In genomic region chr3:97025226-97025625, GRCm38 (mm10) we compare ENCODE assay signal across 12 mouse cellular contexts.
DNase-seq lines count a peak whose midpoint lies in the region; ATAC-seq and TF ChIP-seq lines count a peak whose summit lies in the region.
"Had no signal": no experiment of that assay in that cellular context is flagged by ENCODE, and none has a peak within 500 bp of the region (broad histone marks: within the 10 kb centered on the region; RNA-seq: fewer than 3 reads in every experiment).

No protein-coding gene starts in this region.

- H3K9ac ChIP-seq in lung, embryonic 16.5 days (ENCODE audit: low read length) = no peak overlapping the region
- H3K9ac ChIP-seq in hindbrain, postnatal 0 days (replicated peaks; ENCODE audit: low read length) = no peak overlapping the region
- H3K9ac ChIP-seq in hindbrain, embryonic 13.5 days = no peak overlapping the region
- H3K9ac ChIP-seq: forebrain, embryonic 15.5 days; hindbrain, embryonic 12.5 days; limb, embryonic 12.5 days; midbrain, embryonic 13.5 days had no signal

- TF ChIP-seq CTCF in C2C12 (IDR thresholded peaks at IDR 0.05; ENCODE audit: control insufficient read depth, insufficient read depth, insufficient read length) (no peak), Patski (IDR thresholded peaks at IDR 0.05) (no peak)
- no peak for TF ChIP-seq CTCF in hindbrain, postnatal 0 days (IDR thresholded peaks at IDR 0.05; ENCODE audit: low read depth)

- H3K79me3 ChIP-seq in C2C12 (ENCODE audit: low read depth) = no peaks in the 10 kb centered on the region

- H3K79me2 ChIP-seq in C2C12 (ENCODE audit: control insufficient read depth, insufficient read depth) = no peaks in the 10 kb centered on the region

- H3ac ChIP-seq in C2C12 (ENCODE audit: control insufficient read depth, insufficient read length, low read depth) = no peak overlapping the region

- in situ Hi-C loops in Patski (cut with MboI; ENCODE audit: low pct_unique_long_range_greater_than_20kb) = no loop called here

- POLR2A ChIA-PET in Patski (lab: Charles Lee) = interaction anchor here (0.6 to 1.3 kb wide), 3 partner anchors 16 to 541 kb away, joined by 3 to 6 read pairs (median 5); no protein-coding TSS in a partner anchor

- no peak overlapping the region for H3K27ac ChIP-seq in lung, embryonic 16.5 days (ENCODE audit: low read length)
- H3K27ac ChIP-seq in hindbrain, postnatal 0 days = no peak overlapping the region
- no peak overlapping the region for H3K27ac ChIP-seq in hindbrain, embryonic 13.5 days
- H3K27ac ChIP-seq: forebrain, embryonic 15.5 days; hindbrain, embryonic 12.5 days; limb, embryonic 12.5 days; midbrain, embryonic 13.5 days had no signal

- peak; percentile 63 for ATAC-seq in Patski
- peak; percentile 82 for ATAC-seq in lung, embryonic 16.5 days (ENCODE audit: low read depth)
- ATAC-seq in hindbrain, postnatal 0 days = no peak
- ATAC-seq in hindbrain, embryonic 13.5 days (ENCODE audit: low FRiP score) = no peak
- ATAC-seq: forebrain, embryonic 15.5 days; midbrain, embryonic 13.5 days had no signal

- peaks cover 9% of the 10 kb centered on the region; the same call in 1 of the 2 replicates for H3K4me1 ChIP-seq in lung, embryonic 16.5 days (replicated peaks; ENCODE audit: control insufficient read depth, insufficient read depth, low read length)
- H3K4me1 ChIP-seq in hindbrain, postnatal 0 days (ENCODE audit: insufficient read depth, low read length) = no peaks in the 10 kb centered on the region
- 0 out of 2 replicates have a peak, but pooled peaks cover 4% of the 10 kb centered on the region for H3K4me1 ChIP-seq in hindbrain, embryonic 13.5 days (replicated peaks)
- H3K4me1 ChIP-seq: forebrain, embryonic 15.5 days; hindbrain, embryonic 12.5 days had no signal

- peak; percentile 64 for DNase-seq in Patski (ENCODE audit: low read depth, low spot score)
- peak; percentile 49 to 63 for DNase-seq in heart, adult 9 months (ENCODE audit: low spot score in 2 of 2)
- no peak for DNase-seq in embryo, embryonic 11 days
- no peak for DNase-seq in hindbrain, postnatal 0 days (ENCODE audit: low spot score)
- no peak for DNase-seq in thymus, postnatal 0 days (ENCODE audit: low spot score)

- no peaks in the 10 kb centered on the region for H3K36me3 ChIP-seq in C2C12 (ENCODE audit: control insufficient read depth, insufficient read depth)
- H3K36me3 ChIP-seq in lung, embryonic 16.5 days (ENCODE audit: control insufficient read depth, insufficient read depth, low read length) = no peaks in the 10 kb centered on the region
- no peaks in the 10 kb centered on the region for H3K36me3 ChIP-seq in hindbrain, postnatal 0 days (ENCODE audit: insufficient read depth, low read length)
- H3K36me3 ChIP-seq in hindbrain, embryonic 13.5 days = no peaks in the 10 kb centered on the region
- H3K36me3 ChIP-seq: forebrain, embryonic 15.5 days; hindbrain, embryonic 12.5 days; limb, embryonic 12.5 days; midbrain, embryonic 13.5 days had no signal

- WGBS in lung, embryonic 16.5 days = 32% methylated on average over 5 of the region's 5 CpGs
- 71% methylated on average over 5 of the region's 5 CpGs for WGBS in hindbrain, postnatal 0 days
- 80% methylated on average over 5 of the region's 5 CpGs for WGBS in hindbrain, embryonic 13.5 days

- H3K9me3 ChIP-seq in lung, embryonic 16.5 days (ENCODE audit: control insufficient read depth, low read length) = no peaks in the 10 kb centered on the region
- H3K9me3 ChIP-seq in hindbrain, postnatal 0 days (ENCODE audit: low read length) = no peaks in the 10 kb centered on the region
- H3K9me3 ChIP-seq in hindbrain, embryonic 13.5 days = no peaks in the 10 kb centered on the region
- H3K9me3 ChIP-seq: forebrain, embryonic 15.5 days; hindbrain, embryonic 12.5 days; limb, embryonic 12.5 days; midbrain, embryonic 13.5 days had no signal

- CTCF ChIA-PET in Patski (lab: Charles Lee) = interaction anchor here (0.9 to 1.3 kb wide), 2 partner anchors 10 to 17 kb away, joined by 3 to 4 read pairs; no protein-coding TSS in a partner anchor

- no peaks in the 10 kb centered on the region for H3K27me3 ChIP-seq in C2C12 (ENCODE audit: control insufficient read depth, insufficient read depth, insufficient read length)
- H3K27me3 ChIP-seq in Patski = no peaks in the 10 kb centered on the region
- H3K27me3 ChIP-seq in lung, embryonic 16.5 days (ENCODE audit: control insufficient read depth, insufficient read depth, low read depth, low read length) = no peaks in the 10 kb centered on the region
- no peaks in the 10 kb centered on the region for H3K27me3 ChIP-seq in hindbrain, postnatal 0 days (ENCODE audit: insufficient read depth, low read length)
- no peaks in the 10 kb centered on the region for H3K27me3 ChIP-seq in hindbrain, embryonic 13.5 days
- H3K27me3 ChIP-seq: forebrain, embryonic 15.5 days; hindbrain, embryonic 12.5 days; midbrain, embryonic 13.5 days had no signal

- H3K4me3 ChIP-seq in C2C12 (ENCODE audit: insufficient read depth, poor library complexity, severe bottlenecking) = no peak overlapping the region
- no peak overlapping the region for H3K4me3 ChIP-seq in lung, embryonic 16.5 days (ENCODE audit: low read length)
- no peak overlapping the region for H3K4me3 ChIP-seq in hindbrain, postnatal 0 days (ENCODE audit: low read length)
- no peak overlapping the region for H3K4me3 ChIP-seq in hindbrain, embryonic 13.5 days
- H3K4me3 ChIP-seq: forebrain, embryonic 15.5 days; hindbrain, embryonic 12.5 days; limb, embryonic 12.5 days; midbrain, embryonic 13.5 days had no signal

- H3K4me2 ChIP-seq in lung, embryonic 16.5 days (ENCODE audit: low read depth, low read length) = no peak overlapping the region
- no peak overlapping the region for H3K4me2 ChIP-seq in hindbrain, postnatal 0 days (ENCODE audit: low read depth, low read length)
- no peak overlapping the region for H3K4me2 ChIP-seq in hindbrain, embryonic 13.5 days
- H3K4me2 ChIP-seq: forebrain, embryonic 15.5 days; hindbrain, embryonic 12.5 days; limb, embryonic 12.5 days; midbrain, embryonic 13.5 days had no signal

TF ChIP-seq in C2C12, 6 proteins besides CTCF, POLR2A, EP300 and RAD21:
- TF ChIP-seq MYOG (IDR thresholded peaks at IDR 0.05; ENCODE audit: control insufficient read depth, extremely low read depth, insufficient read length) = no peak
- no peak for TF ChIP-seq MYOD1 (IDR thresholded peaks at IDR 0.05; ENCODE audit: control insufficient read depth, insufficient read length, low read depth)
- TF ChIP-seq FOSL1 (IDR thresholded peaks at IDR 0.05; ENCODE audit: insufficient read depth, low read length, poor library complexity, severe bottlenecking) = peak; percentile 31
- TF ChIP-seq CEBPB (IDR thresholded peaks at IDR 0.05; ENCODE audit: low read depth) = no peak
- no peak for TF ChIP-seq MAX (IDR thresholded peaks at IDR 0.05)
- TF ChIP-seq USF1 (IDR thresholded peaks at IDR 0.05; ENCODE audit: low read depth) = no peak
TF ChIP-seq in C2C12: peak in this region for 1.

Comparison
In these comparisons a context has a peak if more than half of its experiments do, and no peak if none do; other contexts are left out.
1. ATAC-seq: peak in Patski (single experiment) and lung, embryonic 16.5 days (single experiment); none in hindbrain, postnatal 0 days (single experiment) and hindbrain, embryonic 13.5 days (single experiment).
2. DNase-seq: peak in Patski (single experiment) and heart, adult 9 months (2 of 2); none in embryo, embryonic 11 days (single experiment), hindbrain, postnatal 0 days (single experiment) and thymus, postnatal 0 days (single experiment).